Mouse (Mus musculus) G1E (cell line): ENCODE data around the gene Ankrd63.

Experiments
- CTCF ChIP-seq: IDR thresholded peaks from 2 replicates; pipeline ENCODE4 v1.5.1; 2012; ENCODE audit warnings: low read depth, low read length, inconsistent platforms, mixed read lengths
- GATA1 ChIP-seq: IDR thresholded peaks from 2 replicates; pipeline ENCODE4 v1.6.1; 2012; ENCODE audit warnings: borderline replicate concordance, low read length, inconsistent platforms, mixed read lengths

- TF ChIP-seq GATA1 (no peak), CTCF (no peak)
Measured at GRCm38 (mm10) chr2:118747301-118747960, 43.7 kb upstream of the Ankrd63 start.
